Mouse (Mus musculus): ENCODE data around the gene Elf4.

The Elf4 gene

DNA sequence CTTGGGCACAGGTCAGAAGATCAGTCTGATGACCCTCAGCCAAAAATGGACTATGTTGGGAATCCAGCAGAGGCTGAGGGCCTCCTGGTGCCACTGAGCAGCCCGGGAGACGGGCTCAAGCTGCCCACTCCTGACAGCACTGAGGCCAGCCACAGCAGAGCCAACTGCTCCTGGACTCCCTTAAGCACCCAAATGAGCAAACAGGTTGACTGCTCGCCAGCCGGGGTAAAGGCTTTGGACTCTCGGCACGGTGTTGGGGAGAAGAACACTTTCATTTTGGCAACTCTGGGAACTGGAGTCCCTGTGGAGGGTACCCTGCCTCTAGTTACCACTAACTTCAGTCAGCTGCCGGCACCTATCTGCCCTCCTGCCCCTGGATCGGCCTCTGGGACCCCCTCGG, 95.1 kb downstream of the Elf4 start:
- no peak for DNase-seq (ENCODE audit: low spot score in 2 of 2)

GRCm38 (mm10) chrX:48365836-48366577, 96.9 kb downstream of the Elf4 start:
- DNase-seq (ENCODE audit: low spot score in 2 of 2), result no peak

Data from natural killer cell, adult 2 months (primary cell).